Mouse (Mus musculus) left cerebral cortex, adult 18-20 months (tissue): ENCODE measurements at regions not wholly inside any gene's neighbourhood (a gene's known extent, or its start where the extent isn't known, plus 50 kb on each side); places are given as distances from the start of the nearest gene placed in this dataset.

ENCODE experiments used
- DNase-seq, 2 experiments: peaks; one replicate each; pipeline ENCODE4 v3.0.0; 2021 to 2022; ENCODE audit warnings: low spot score in 2 of 2, mixed read lengths in 1 of 2

GRCm38 (mm10) chr5:41206462-41206861 lies 501.5 kb downstream of the Rab28 start:
- DNase-seq: no peak

- DNase-seq: no peak
Measured at GRCm38 (mm10) chr5:41204417-41204816, 503.5 kb downstream of the Rab28 start.

- no peak for DNase-seq
Measured at GRCm38 (mm10) chr5:41187193-41187592, 520.8 kb downstream of the Rab28 start.

GRCm38 (mm10) chr5:41177220-41177619 lies 530.7 kb downstream of the Rab28 start:
- no peak for DNase-seq

GRCm38 (mm10) chr5:41165870-41166626 lies 541.9 kb downstream of the Rab28 start:
- DNase-seq: no peak

- no peak for DNase-seq
Measured at GRCm38 (mm10) chr5:41125050-41125449, 582.9 kb downstream of the Rab28 start.

- no peak for DNase-seq
Measured at GRCm38 (mm10) chr5:41117658-41118057, 590.3 kb downstream of the Rab28 start.

GRCm38 (mm10) chr5:41087773-41088172 lies 620.2 kb downstream of the Rab28 start:
- no peak for DNase-seq

- peak in 1 of 2 experiments; percentile 12 for DNase-seq
Measured at GRCm38 (mm10) chr5:41076412-41076811, 631.5 kb downstream of the Rab28 start.

- no peak for DNase-seq
Measured at GRCm38 (mm10) chr5:41061646-41062045, 646.3 kb downstream of the Rab28 start.

GRCm38 (mm10) chr5:41061222-41061621 lies 646.7 kb downstream of the Rab28 start:
- no peak for DNase-seq

GRCm38 (mm10) chr5:41058015-41058414 lies 649.9 kb downstream of the Rab28 start:
- DNase-seq: peak in 1 of 2 experiments; percentile 9

- DNase-seq: peak; percentile 16 to 23
Measured at GRCm38 (mm10) chr5:41051948-41052347, 656.0 kb downstream of the Rab28 start.

- DNase-seq: no peak
Measured at GRCm38 (mm10) chr5:41048515-41048914, 659.4 kb downstream of the Rab28 start.

GRCm38 (mm10) chr5:41045221-41045620 lies 662.7 kb downstream of the Rab28 start:
- DNase-seq: no peak

- peak; percentile 78 to 84 for DNase-seq
Measured at GRCm38 (mm10) chr5:41044465-41044864, 663.5 kb downstream of the Rab28 start.

- no peak for DNase-seq
Measured at GRCm38 (mm10) chr5:41038790-41039189, 669.2 kb downstream of the Rab28 start.

GRCm38 (mm10) chr5:41006692-41007091 lies 701.3 kb downstream of the Rab28 start:
- DNase-seq: peak; percentile 7 to 8

- no peak for DNase-seq
Measured at GRCm38 (mm10) chr5:40986562-40986961, 721.4 kb downstream of the Rab28 start.

- DNase-seq: no peak
Measured at GRCm38 (mm10) chr5:40974892-40975291, 733.1 kb downstream of the Rab28 start.

GRCm38 (mm10) chr5:40952901-40953595 lies 754.9 kb downstream of the Rab28 start:
- peak; percentile 75 to 77 for DNase-seq

- DNase-seq: peak; percentile 6 to 31
Measured at GRCm38 (mm10) chr5:40929127-40929526, 778.8 kb downstream of the Rab28 start.

- DNase-seq: no peak
Measured at GRCm38 (mm10) chr5:40920920-40921319, 787.0 kb downstream of the Rab28 start.
